Comparison of ENCODE assay signal across 10 mouse cellular contexts in the genomic region with DNA sequence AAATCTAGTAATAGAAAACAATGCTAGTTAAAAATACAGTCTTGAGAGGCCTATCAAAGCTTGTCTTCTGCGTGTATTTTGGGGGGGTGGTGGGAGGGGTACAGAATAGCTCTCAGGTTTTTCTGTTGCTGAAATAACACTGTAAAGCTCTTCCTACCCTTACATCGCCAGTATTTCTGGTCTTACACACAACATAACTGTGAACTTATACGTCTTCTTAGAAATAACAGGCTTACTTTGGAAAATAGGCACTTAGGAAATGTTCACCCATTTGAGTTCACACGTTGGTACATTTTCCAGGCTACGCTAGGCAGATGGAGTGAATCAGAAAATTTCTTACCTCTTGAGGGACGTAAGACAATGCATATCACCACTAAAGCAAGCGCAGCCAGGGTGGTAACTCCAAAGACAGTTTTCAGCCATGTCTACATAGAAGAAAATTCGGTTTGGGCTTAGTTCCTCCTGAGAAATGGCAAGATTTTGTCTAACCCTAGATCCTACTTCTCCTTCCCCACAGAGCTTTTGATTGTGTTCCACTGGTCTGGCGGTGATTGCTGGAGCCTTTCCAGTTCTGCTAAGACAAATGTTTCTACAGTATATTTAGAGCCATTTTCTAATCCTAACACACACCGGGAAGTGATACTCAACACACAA. TPM values are rescaled to one million over a fixed set of nuclear protein-coding genes. Genes with fewer than 3 reads are reported as not detected.
DNase-seq lines count a peak whose midpoint lies in the region; ATAC-seq lines count a peak whose summit lies in the region.
"Had no signal": no experiment of that assay in that cellular context is flagged by ENCODE, and none has a peak within 500 bp of the region (broad histone marks: within the 10 kb centered on the region; RNA-seq: fewer than 3 reads in every experiment).

No protein-coding gene starts in this region.

- no peak overlapping the region for H3K9ac ChIP-seq in heart, embryonic 15.5 days
- peak overlapping the region; percentile 56 for H3K9ac ChIP-seq in intestine, embryonic 16.5 days (ENCODE audit: low read depth, low read length)
- no peak overlapping the region for H3K9ac ChIP-seq in hindbrain, embryonic 14.5 days
- H3K9ac ChIP-seq: liver, embryonic 15.5 days had no signal

- H3K4me1 ChIP-seq in heart, embryonic 15.5 days (replicated peaks), result no peaks in the 10 kb centered on the region
- no peaks in the 10 kb centered on the region for H3K4me1 ChIP-seq in intestine, embryonic 16.5 days (ENCODE audit: control insufficient read depth, insufficient read depth, low read length)
- no peaks in the 10 kb centered on the region for H3K4me1 ChIP-seq in hindbrain, embryonic 14.5 days (replicated peaks; ENCODE audit: control insufficient read depth, insufficient read depth, low read length)
- H3K4me1 ChIP-seq: liver, embryonic 15.5 days had no signal

- ATAC-seq in heart, embryonic 15.5 days (replicated peaks; ENCODE audit: insufficient number of reproducible peaks, insufficient read depth, low FRiP score, low read depth), result no peak
- no peak for ATAC-seq in intestine, embryonic 16.5 days
- no peak for ATAC-seq in inflammation-experienced regulatory T-cells, adult 6 months
- no peak for ATAC-seq in hindbrain, embryonic 14.5 days (ENCODE audit: low FRiP score)

- peak overlapping the region; percentile 21; the same call in 1 of the 2 replicates for H3K4me2 ChIP-seq in heart, embryonic 15.5 days
- H3K4me2 ChIP-seq in intestine, embryonic 16.5 days (ENCODE audit: low read depth, low read length), result peak overlapping the region; percentile 39
- no peak overlapping the region for H3K4me2 ChIP-seq in hindbrain, embryonic 14.5 days (replicated peaks)
- H3K4me2 ChIP-seq: liver, embryonic 15.5 days had no signal

- H3K27me3 ChIP-seq in heart, embryonic 15.5 days, result no peaks in the 10 kb centered on the region
- H3K27me3 ChIP-seq in intestine, embryonic 16.5 days (replicated peaks; ENCODE audit: control insufficient read depth, insufficient read depth, low read length), result no peaks in the 10 kb centered on the region
- no peaks in the 10 kb centered on the region for H3K27me3 ChIP-seq in hindbrain, embryonic 14.5 days (ENCODE audit: control insufficient read depth, insufficient read depth, low read length)
- H3K27me3 ChIP-seq: liver, embryonic 15.5 days had no signal

- WGBS in heart, embryonic 15.5 days, result 69% methylated on average over 10 of the region's 10 CpGs
- WGBS in intestine, embryonic 16.5 days, result 69% methylated on average over 10 of the region's 10 CpGs
- 82% methylated on average over 10 of the region's 10 CpGs for WGBS in hindbrain, embryonic 14.5 days

- DNase-seq in heart, adult 11 months, result no peak
- peak; percentile 20 to 32 for DNase-seq in right cerebral cortex, adult 2 months (ENCODE audit: low spot score in 2 of 2)
- no peak for DNase-seq in right cerebral cortex, adult 18-20 months
- DNase-seq in urinary bladder, postnatal 14 days (ENCODE audit: low spot score), result no peak
- no peak for DNase-seq in hindbrain, embryonic 14.5 days (ENCODE audit: low spot score)

- H3K27ac ChIP-seq in heart, embryonic 15.5 days, result peak overlapping the region; percentile 68; the same call in 1 of the 2 replicates
- peak overlapping the region; percentile 76 for H3K27ac ChIP-seq in intestine, embryonic 16.5 days (ENCODE audit: low read length)
- H3K27ac ChIP-seq in hindbrain, embryonic 14.5 days, result no peak overlapping the region
- H3K27ac ChIP-seq: liver, embryonic 15.5 days had no signal

- no peaks in the 10 kb centered on the region for H3K9me3 ChIP-seq in heart, embryonic 15.5 days (replicated peaks)
- H3K9me3 ChIP-seq in intestine, embryonic 16.5 days (ENCODE audit: control insufficient read depth, low read length), result no peaks in the 10 kb centered on the region
- H3K9me3 ChIP-seq in hindbrain, embryonic 14.5 days (ENCODE audit: control insufficient read depth, low read length), result no peaks in the 10 kb centered on the region
- H3K9me3 ChIP-seq: G1E; liver, embryonic 15.5 days had no signal

- H3K36me3 ChIP-seq in heart, embryonic 15.5 days, result no peaks in the 10 kb centered on the region
- H3K36me3 ChIP-seq in intestine, embryonic 16.5 days (ENCODE audit: control insufficient read depth, insufficient read depth, low read length), result no peaks in the 10 kb centered on the region
- H3K36me3 ChIP-seq in hindbrain, embryonic 14.5 days (replicated peaks; ENCODE audit: control insufficient read depth, insufficient read depth), result no peaks in the 10 kb centered on the region
- H3K36me3 ChIP-seq: G1E; liver, embryonic 15.5 days had no signal

- H3K4me3 ChIP-seq in heart, embryonic 15.5 days, result peak overlapping the region; percentile 30
- peak overlapping the region; percentile 33 for H3K4me3 ChIP-seq in intestine, embryonic 16.5 days (ENCODE audit: low read length)
- H3K4me3 ChIP-seq in hindbrain, embryonic 14.5 days (replicated peaks; ENCODE audit: low read length), result no peak overlapping the region
- H3K4me3 ChIP-seq: liver, embryonic 15.5 days had no signal

RNA-seq across cellular contexts. Expression of gene Fap, which starts 0.6 kb away (rescaled TPM):
- 4.6 and 5.5 TPM in 2 replicates for polyA plus RNA-seq in heart, embryonic 15.5 days (2015; fragmentation: Nextera tagmentation; extraction: Ambion mirVana)
- polyA plus RNA-seq in intestine, embryonic 16.5 days (2015; fragmentation: Nextera tagmentation; extraction: Ambion mirVana), result 10.0 and 10.5 TPM in 2 replicates
- polyA plus RNA-seq in inflammation-experienced regulatory T-cells, adult 6 months (2017; shearing (Covaris generic)), result under 1 TPM; 0.20 to 0.36 (median 0.32) TPM
- 1.7 and 1.8 TPM in 2 replicates for polyA plus RNA-seq in hindbrain, embryonic 14.5 days (2014; fragmentation: Nextera tagmentation; extraction: Ambion mirVana)
- polyA plus RNA-seq: G1E had no signal

Comparison
In these comparisons a context has a peak if more than half of its experiments do, and no peak if none do; other contexts are left out.
1. DNase-seq: peak in right cerebral cortex, adult 2 months (2 of 2); none in heart, adult 11 months (single experiment), right cerebral cortex, adult 18-20 months (single experiment), urinary bladder, postnatal 14 days (single experiment) and hindbrain, embryonic 14.5 days (single experiment).